Mouse (Mus musculus): ENCODE measurements at regions not wholly inside any gene's neighbourhood (a gene's known extent, or its start where the extent isn't known, plus 50 kb on each side); places are given as distances from the start of the nearest gene placed in this dataset.
A peak's percentile ranks its signal among the peaks of the same experiment; 100 is the strongest.

GRCm38 (mm10) chr10:37404407-37404806 lies 265.7 kb upstream of the Marcks start:
- H3K4me3 ChIP-seq (ENCODE audit: low read depth, low read length): no peak overlapping the region
- DNase-seq (ENCODE audit: low spot score, missing footprints): no peak
- no peak for ATAC-seq (ENCODE audit: low FRiP score)
- H3K9me3 ChIP-seq (ENCODE audit: control insufficient read depth, low read length): no peaks in the 10 kb centered on the region
- no peak overlapping the region for H3K27ac ChIP-seq (ENCODE audit: low read depth, low read length)
- H3K9ac ChIP-seq (ENCODE audit: low read length): no peak overlapping the region
- H3K36me3 ChIP-seq (ENCODE audit: control insufficient read depth, insufficient read depth, low read length): no peaks in the 10 kb centered on the region
- H3K27me3 ChIP-seq (ENCODE audit: control insufficient read depth, insufficient read depth, low read length): no peaks in the 10 kb centered on the region
- H3K4me1 ChIP-seq (ENCODE audit: control insufficient read depth, insufficient read depth, low read length): peaks cover 6% of the 10 kb centered on the region; the same call in 1 of the 2 replicates
- H3K4me2 ChIP-seq: no peak overlapping the region

GRCm38 (mm10) chr10:37402376-37402775 lies 263.7 kb upstream of the Marcks start:
- Histone ChIP-seq H3K27ac (ENCODE audit: low read depth, low read length) (no peak overlapping the region), H3K9ac (ENCODE audit: low read length) (no peak overlapping the region), H3K4me1 (ENCODE audit: control insufficient read depth, insufficient read depth, low read length) (peaks cover 8% of the 10 kb centered on the region; the same call in 1 of the 2 replicates), H3K36me3 (ENCODE audit: control insufficient read depth, insufficient read depth, low read length) (no peaks in the 10 kb centered on the region), H3K9me3 (ENCODE audit: control insufficient read depth, low read length) (no peaks in the 10 kb centered on the region), H3K4me2 (no peak overlapping the region), H3K27me3 (ENCODE audit: control insufficient read depth, insufficient read depth, low read length) (no peaks in the 10 kb centered on the region), H3K4me3 (ENCODE audit: low read depth, low read length) (no peak overlapping the region)
- DNase-seq (ENCODE audit: low spot score, missing footprints) (no peak), ATAC-seq (ENCODE audit: low FRiP score) (no peak)
- WGBS: 90% methylated on average over 1 of the region's 1 CpGs

- Histone ChIP-seq H3K4me3 (ENCODE audit: low read depth, low read length) (no peak overlapping the region), H3K27ac (ENCODE audit: low read depth, low read length) (no peak overlapping the region), H3K9ac (ENCODE audit: low read length) (no peak overlapping the region), H3K27me3 (ENCODE audit: control insufficient read depth, insufficient read depth, low read length) (no peaks in the 10 kb centered on the region), H3K9me3 (ENCODE audit: control insufficient read depth, low read length) (no peaks in the 10 kb centered on the region), H3K4me1 (ENCODE audit: control insufficient read depth, insufficient read depth, low read length) (peaks cover 12% of the 10 kb centered on the region; the same call in 1 of the 2 replicates), H3K4me2 (no peak overlapping the region), H3K36me3 (ENCODE audit: control insufficient read depth, insufficient read depth, low read length) (no peaks in the 10 kb centered on the region)
- WGBS: 55% methylated on average over 1 of the region's 1 CpGs
- no peak for DNase-seq (ENCODE audit: low spot score, missing footprints)
- no peak for ATAC-seq (ENCODE audit: low FRiP score)
Observed at GRCm38 (mm10) chr10:37400991-37401390, 262.3 kb upstream of the Marcks start.

- ATAC-seq (ENCODE audit: low FRiP score) (no peak), DNase-seq (ENCODE audit: low spot score, missing footprints) (no peak)
- H3K4me1 ChIP-seq (ENCODE audit: control insufficient read depth, insufficient read depth, low read length): peaks cover 12% of the 10 kb centered on the region; the same call in 1 of the 2 replicates
- no peak overlapping the region for H3K4me2 ChIP-seq
- 37% methylated on average over 4 of the region's 4 CpGs for WGBS
- no peak overlapping the region for H3K9ac ChIP-seq (ENCODE audit: low read length)
- H3K27me3 ChIP-seq (ENCODE audit: control insufficient read depth, insufficient read depth, low read length): no peaks in the 10 kb centered on the region
- no peaks in the 10 kb centered on the region for H3K9me3 ChIP-seq (ENCODE audit: control insufficient read depth, low read length)
- no peak overlapping the region for H3K4me3 ChIP-seq (ENCODE audit: low read depth, low read length)
- H3K27ac ChIP-seq (ENCODE audit: low read depth, low read length): peak overlapping the region; percentile 9; the same call in 1 of the 2 replicates
- no peaks in the 10 kb centered on the region for H3K36me3 ChIP-seq (ENCODE audit: control insufficient read depth, insufficient read depth, low read length)
Observed at GRCm38 (mm10) chr10:37400379-37400778, 261.7 kb upstream of the Marcks start.

GRCm38 (mm10) chr10:37397271-37397991 lies 258.7 kb upstream of the Marcks start:
- H3K27ac ChIP-seq (ENCODE audit: low read depth, low read length): peak overlapping the region; percentile 74
- no peaks in the 10 kb centered on the region for H3K27me3 ChIP-seq (ENCODE audit: control insufficient read depth, insufficient read depth, low read length)
- no peaks in the 10 kb centered on the region for H3K9me3 ChIP-seq (ENCODE audit: control insufficient read depth, low read length)
- WGBS: 3% methylated on average over 18 of the region's 18 CpGs
- H3K4me3 ChIP-seq (ENCODE audit: low read depth, low read length): peak overlapping the region; percentile 12; the same call in 1 of the 2 replicates
- H3K4me1 ChIP-seq (ENCODE audit: control insufficient read depth, insufficient read depth, low read length): peaks cover 15% of the 10 kb centered on the region; the same call in 1 of the 2 replicates
- DNase-seq (ENCODE audit: low spot score, missing footprints) (peak; percentile 97), ATAC-seq (ENCODE audit: low FRiP score) (peak; percentile 100)
- peak overlapping the region; percentile 17; the same call in 1 of the 2 replicates for H3K9ac ChIP-seq (ENCODE audit: low read length)
- H3K4me2 ChIP-seq: peak overlapping the region; percentile 31
- H3K36me3 ChIP-seq (ENCODE audit: control insufficient read depth, insufficient read depth, low read length): no peaks in the 10 kb centered on the region

- Histone ChIP-seq H3K27me3 (ENCODE audit: control insufficient read depth, insufficient read depth, low read length) (no peaks in the 10 kb centered on the region), H3K4me1 (ENCODE audit: control insufficient read depth, insufficient read depth, low read length) (no peaks in the 10 kb centered on the region), H3K36me3 (ENCODE audit: control insufficient read depth, insufficient read depth, low read length) (no peaks in the 10 kb centered on the region), H3K27ac (ENCODE audit: low read depth, low read length) (no peak overlapping the region), H3K4me3 (ENCODE audit: low read depth, low read length) (no peak overlapping the region), H3K9ac (ENCODE audit: low read length) (no peak overlapping the region), H3K9me3 (ENCODE audit: control insufficient read depth, low read length) (no peaks in the 10 kb centered on the region), H3K4me2 (no peak overlapping the region)
- WGBS: 75% methylated on average over 3 of the region's 3 CpGs
- ATAC-seq (ENCODE audit: low FRiP score) (no peak), DNase-seq (ENCODE audit: low spot score, missing footprints) (peak; percentile 69)
Observed at GRCm38 (mm10) chr10:37390011-37390410, 251.3 kb upstream of the Marcks start.

- Histone ChIP-seq H3K4me2 (no peak overlapping the region), H3K4me3 (ENCODE audit: low read depth, low read length) (no peak overlapping the region), H3K27ac (ENCODE audit: low read depth, low read length) (no peak overlapping the region), H3K9ac (ENCODE audit: low read length) (no peak overlapping the region), H3K27me3 (ENCODE audit: control insufficient read depth, insufficient read depth, low read length) (no peaks in the 10 kb centered on the region), H3K36me3 (ENCODE audit: control insufficient read depth, insufficient read depth, low read length) (no peaks in the 10 kb centered on the region), H3K9me3 (ENCODE audit: control insufficient read depth, low read length) (no peaks in the 10 kb centered on the region), H3K4me1 (ENCODE audit: control insufficient read depth, insufficient read depth, low read length) (no peaks in the 10 kb centered on the region)
- DNase-seq (ENCODE audit: low spot score, missing footprints) (peak; percentile 65), ATAC-seq (ENCODE audit: low FRiP score) (no peak)
Observed at GRCm38 (mm10) chr10:37386216-37386615, 247.5 kb upstream of the Marcks start.

- Histone ChIP-seq H3K27me3 (ENCODE audit: control insufficient read depth, insufficient read depth, low read length) (no peaks in the 10 kb centered on the region), H3K9ac (ENCODE audit: low read length) (no peak overlapping the region), H3K9me3 (ENCODE audit: control insufficient read depth, low read length) (no peaks in the 10 kb centered on the region; the same call in 1 of the 2 replicates), H3K27ac (ENCODE audit: low read depth, low read length) (no peak overlapping the region), H3K4me3 (ENCODE audit: low read depth, low read length) (no peak overlapping the region), H3K36me3 (ENCODE audit: control insufficient read depth, insufficient read depth, low read length) (no peaks in the 10 kb centered on the region), H3K4me1 (ENCODE audit: control insufficient read depth, insufficient read depth, low read length) (peaks cover 14% of the 10 kb centered on the region; the same call in 1 of the 2 replicates), H3K4me2 (no peak overlapping the region)
- ATAC-seq (ENCODE audit: low FRiP score) (no peak), DNase-seq (ENCODE audit: low spot score, missing footprints) (no peak)
- 75% methylated on average over 1 of the region's 1 CpGs for WGBS
Observed at GRCm38 (mm10) chr10:37380024-37380423, 241.3 kb upstream of the Marcks start.

- H3K9ac ChIP-seq (ENCODE audit: low read length): peak overlapping the region; percentile 13; the same call in 1 of the 2 replicates
- no peak overlapping the region for H3K4me3 ChIP-seq (ENCODE audit: low read depth, low read length)
- no peaks in the 10 kb centered on the region; the same call in 1 of the 2 replicates for H3K9me3 ChIP-seq (ENCODE audit: control insufficient read depth, low read length)
- no peaks in the 10 kb centered on the region for H3K27me3 ChIP-seq (ENCODE audit: control insufficient read depth, insufficient read depth, low read length)
- H3K4me1 ChIP-seq (ENCODE audit: control insufficient read depth, insufficient read depth, low read length): peaks cover 14% of the 10 kb centered on the region; the same call in 1 of the 2 replicates
- 5% methylated on average over 4 of the region's 4 CpGs for WGBS
- peak overlapping the region; percentile 26; the same call in 1 of the 2 replicates for H3K4me2 ChIP-seq
- H3K27ac ChIP-seq (ENCODE audit: low read depth, low read length): peak overlapping the region; percentile 86
- ATAC-seq (ENCODE audit: low FRiP score) (peak; percentile 95), DNase-seq (ENCODE audit: low spot score, missing footprints) (peak; percentile 93)
- no peaks in the 10 kb centered on the region for H3K36me3 ChIP-seq (ENCODE audit: control insufficient read depth, insufficient read depth, low read length)
Observed at GRCm38 (mm10) chr10:37378002-37378702, 239.4 kb upstream of the Marcks start.
